ENCODE assay signal across 8 mouse cellular contexts in the genomic region with DNA sequence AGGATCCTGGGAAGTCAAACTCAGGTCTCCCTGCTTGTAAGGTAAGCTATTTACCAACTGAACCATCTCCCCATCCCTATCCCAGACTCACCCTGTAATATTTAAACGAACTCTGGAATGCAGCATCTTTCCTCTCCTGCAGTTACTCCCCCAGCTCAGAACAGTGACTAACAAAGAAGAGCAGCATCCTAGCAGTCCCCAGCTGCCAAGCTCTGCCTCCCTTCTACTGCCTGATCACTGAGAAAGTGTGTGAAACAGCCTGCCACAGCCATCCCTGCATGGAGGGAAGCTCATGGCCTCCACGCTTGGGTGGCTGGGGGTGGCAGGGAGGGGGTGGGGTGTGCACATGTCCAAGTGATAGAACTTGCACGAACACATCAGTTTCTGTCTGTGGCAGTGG.
"Had no signal": no experiment of that assay in that cellular context is flagged by ENCODE, and none has a peak within 500 bp of the region (broad histone marks: within the 10 kb centered on the region; RNA-seq: fewer than 3 reads in every experiment).

No protein-coding gene starts in this region.

- DNase-seq: kidney, adult 11 months; kidney, adult 9 months; kidney, postnatal 36 days; layer of hippocampus, postnatal 36 days; lung, adult 18-20 months; spleen, adult 18-20 months; thymus, adult 2 months; thymus, postnatal 25 days had no signal
